Mouse (Mus musculus) layer of hippocampus, adult 2 months (tissue): ENCODE measurements around the gene Mtor. TPM values are rescaled to one million over a fixed set of nuclear protein-coding genes. Genes with fewer than 3 reads are reported as not detected.

ENCODE experiments used
- DNase-seq, 2 experiments: peaks; one replicate each; pipeline ENCODE4 v3.0.0; 2022; ENCODE audit warnings: low spot score in 2 of 2
- H3K27ac ChIP-seq: fragments of 200-600 bp; 2 replicates; pipeline ENCODE4 v1.8.1; 2022
- H3K4me3 ChIP-seq: fragments of 200-600 bp; 2 replicates; pipeline ENCODE4 v1.8.1; 2022; ENCODE audit warnings: mild to moderate bottlenecking
- CTCF ChIP-seq: fragments of 200-600 bp; conservative IDR thresholded peaks from 2 replicates; pipeline ENCODE4 v1.8.1; 2022; ENCODE audit warnings: antibody characterized with exemption, mild to moderate bottlenecking, moderate library complexity
- total RNA-seq, 2 experiments: library from RNA; stranded (reverse); gene quantifications; 2 replicates each; pipeline ENCODE4 v1.2.3; 2021

The Mtor gene
- total RNA-seq, 2 experiments from 2014 or later: 95.2 to 100 TPM

- TF ChIP-seq CTCF: no peak
- Histone ChIP-seq H3K27ac (peak overlapping the region; percentile 46; the same call in 1 of the 2 replicates), H3K4me3 (no peak overlapping the region)
- DNase-seq: peak in 1 of 2 experiments; percentile 51
These were observed 59.9 kb downstream of the Mtor start for GRCm38 (mm10) chr4:148508084-148508849.

DNA sequence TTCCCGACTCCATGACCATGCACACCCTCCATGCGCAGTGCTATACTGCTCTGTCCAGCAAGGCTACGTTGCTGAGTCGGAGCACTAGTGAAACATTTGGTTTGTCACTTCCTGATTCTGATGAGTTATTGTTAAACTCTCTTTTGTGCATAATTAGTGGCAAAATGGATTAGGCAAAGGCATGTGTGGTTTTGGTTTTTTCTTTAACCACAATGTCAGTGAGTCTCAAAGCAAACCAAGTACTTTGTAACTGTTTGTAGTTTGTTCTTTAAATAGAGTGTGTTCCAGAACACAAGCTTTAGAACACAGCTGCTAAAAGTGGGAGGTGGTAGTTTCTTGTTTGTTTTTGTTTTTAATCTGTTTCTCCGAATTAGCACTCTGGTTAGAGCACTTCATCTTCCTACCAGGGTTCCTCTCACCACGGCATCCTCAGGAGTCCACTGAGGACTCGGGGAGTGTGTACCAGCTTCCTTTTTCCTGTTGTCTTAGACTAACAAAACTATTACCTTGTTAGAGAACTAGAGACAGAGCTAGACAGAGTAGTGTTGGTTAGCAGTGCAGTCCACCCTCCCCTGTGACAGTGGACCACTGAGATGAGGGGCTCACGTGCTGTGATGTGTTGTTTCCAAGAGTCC is 61.2 kb downstream of the Mtor start:
- TF ChIP-seq CTCF: no peak
- Histone ChIP-seq H3K4me3 (no peak overlapping the region), H3K27ac (peak overlapping the region; percentile 56; the same call in 1 of the 2 replicates)
- DNase-seq: peak in 1 of 2 experiments; percentile 33

DNA sequence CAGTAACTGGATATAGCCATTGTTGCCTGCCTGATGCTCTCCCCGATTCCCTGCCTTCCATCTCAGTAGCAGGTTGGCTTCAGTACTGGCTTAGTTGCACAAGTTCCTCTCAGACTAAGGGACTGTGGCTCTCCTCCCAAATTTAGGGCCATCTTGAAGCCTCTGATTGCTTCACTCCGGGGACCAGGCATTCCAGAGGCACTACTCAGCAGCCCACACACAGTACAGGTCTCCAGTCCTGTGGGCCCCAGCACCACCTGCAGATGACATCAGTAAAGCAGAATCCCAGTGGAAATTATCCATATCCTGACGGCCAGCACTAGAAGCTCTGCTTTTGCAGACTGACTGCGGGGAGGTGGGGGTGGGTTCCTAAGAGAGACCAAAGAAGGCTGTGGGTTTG is 62.3 kb downstream of the Mtor start:
- no peak overlapping the region for H3K4me3 ChIP-seq
- DNase-seq: no peak
- no peak overlapping the region; the same call in 1 of the 2 replicates for H3K27ac ChIP-seq
- TF ChIP-seq CTCF: no peak

DNA sequence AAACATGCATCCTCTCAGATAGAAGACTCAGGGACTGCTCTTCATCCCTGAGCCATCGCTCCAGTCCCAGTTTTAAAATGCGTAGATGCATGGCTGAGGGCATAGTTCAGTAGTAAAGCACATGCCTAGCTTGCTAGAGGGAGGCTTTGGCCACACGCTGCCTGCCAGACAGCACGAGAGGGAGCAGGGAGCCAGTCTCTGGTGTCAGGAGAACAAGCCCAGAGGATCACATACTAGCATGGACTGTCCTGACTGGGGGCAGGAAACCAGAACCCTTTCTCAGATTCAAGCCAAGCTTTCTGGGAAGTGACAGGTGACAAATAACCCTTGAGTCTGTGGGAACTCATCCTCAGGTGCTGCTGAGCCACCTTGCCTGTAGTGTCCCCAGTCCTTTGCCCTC is 62.9 kb downstream of the Mtor start:
- TF ChIP-seq CTCF: no peak
- DNase-seq: no peak
- H3K27ac ChIP-seq: no peak overlapping the region
- no peak overlapping the region for H3K4me3 ChIP-seq

DNA sequence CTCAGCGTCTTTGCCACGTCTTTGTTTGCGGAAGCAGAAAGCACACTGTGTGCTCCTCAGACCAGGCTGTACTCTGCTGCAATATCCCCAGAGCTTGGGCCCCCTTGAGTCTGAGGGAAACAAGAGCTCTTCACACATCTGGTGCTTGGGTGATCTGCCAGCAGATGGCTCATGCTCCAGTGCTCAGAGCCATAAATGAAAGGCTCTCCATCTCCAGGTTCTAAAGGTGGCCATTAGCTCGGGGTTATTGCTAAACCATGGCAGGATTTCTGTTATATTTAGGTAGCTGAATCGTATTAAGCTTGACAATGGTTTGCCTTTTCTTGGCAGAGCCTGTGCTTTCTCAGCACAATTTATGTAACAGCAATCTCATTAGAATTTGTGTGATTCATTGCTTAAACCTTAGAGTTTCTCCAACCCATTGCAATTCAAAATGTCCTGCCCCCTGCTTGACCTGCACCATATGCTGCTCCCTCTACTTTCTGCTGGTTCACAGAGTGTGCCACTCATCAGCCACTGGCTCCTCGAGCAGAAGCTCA is 64.7 kb downstream of the Mtor start:
- DNase-seq: no peak
- TF ChIP-seq CTCF: no peak
- Histone ChIP-seq H3K27ac (peak overlapping the region; percentile 71), H3K4me3 (no peak overlapping the region)

- TF ChIP-seq CTCF: peak; percentile 69
- no peak for DNase-seq
- Histone ChIP-seq H3K27ac (no peak overlapping the region), H3K4me3 (no peak overlapping the region)
These were observed 66.9 kb downstream of the Mtor start for GRCm38 (mm10) chr4:148515313-148515712.

GRCm38 (mm10) chr4:148517809-148518208 is 69.4 kb downstream of the Mtor start:
- Histone ChIP-seq H3K4me3 (no peak overlapping the region), H3K27ac (no peak overlapping the region)
- DNase-seq: no peak
- no peak for TF ChIP-seq CTCF

- no peak overlapping the region for H3K4me3 ChIP-seq
- TF ChIP-seq CTCF: no peak
- no peak overlapping the region; the same call in 1 of the 2 replicates for H3K27ac ChIP-seq
- DNase-seq: no peak
These were observed 69.9 kb downstream of the Mtor start for GRCm38 (mm10) chr4:148518235-148518795.

- TF ChIP-seq CTCF: no peak
- DNase-seq: no peak
- Histone ChIP-seq H3K4me3 (no peak overlapping the region), H3K27ac (no peak overlapping the region)
These were observed 75.1 kb downstream of the Mtor start for GRCm38 (mm10) chr4:148523538-148523937.

- H3K27ac ChIP-seq: no peak overlapping the region
These were observed 78.9 kb downstream of the Mtor start for GRCm38 (mm10) chr4:148527158-148527910.

GRCm38 (mm10) chr4:148530351-148530750 is 81.9 kb downstream of the Mtor start:
- DNase-seq: no peak
- H3K27ac ChIP-seq: no peak overlapping the region
- TF ChIP-seq CTCF: no peak
- no peak overlapping the region for H3K4me3 ChIP-seq

More at GRCm38 (mm10) chr4:148527158-148527910, 78.9 kb downstream of the Mtor start:
- H3K4me3 ChIP-seq: no peak overlapping the region
- DNase-seq: no peak
- no peak for TF ChIP-seq CTCF

GRCm38 (mm10) chr4:148530778-148531177 is 82.4 kb downstream of the Mtor start:
- DNase-seq: no peak
- Histone ChIP-seq H3K4me3 (no peak overlapping the region), H3K27ac (no peak overlapping the region)
- no peak for TF ChIP-seq CTCF
